Mouse (Mus musculus): ENCODE data around the gene Pm20d1. TPM values are rescaled to one million over a fixed set of nuclear protein-coding genes. Genes with fewer than 3 reads are reported as not detected.

The Pm20d1 gene
- polyA plus RNA-seq, 1 experiment from 2014 or later: 2.3 TPM

DNA sequence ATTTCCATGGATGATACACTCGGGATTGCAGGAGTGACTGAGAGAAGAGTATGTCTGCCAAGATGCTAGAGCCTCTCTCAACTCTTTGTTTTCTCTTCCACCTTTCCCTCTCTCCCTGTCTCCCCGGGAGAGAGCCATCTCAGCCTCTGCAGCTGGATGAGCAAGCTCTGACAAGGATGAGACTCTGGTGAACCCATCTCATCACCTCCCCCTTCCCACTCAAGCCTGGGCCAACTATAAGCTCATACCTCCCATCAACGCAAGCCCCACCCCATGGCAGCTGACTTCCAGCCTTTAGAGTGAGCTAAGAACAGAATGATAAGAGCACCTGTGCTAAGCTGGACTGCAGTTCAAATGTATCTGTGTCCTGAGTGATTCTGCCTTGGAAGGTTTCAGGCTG, 27.9 kb upstream of the Pm20d1 start:
- Histone ChIP-seq H3K27ac (replicated peaks; ENCODE audit: low read depth, low read length) (no peak overlapping the region), H3K9ac (ENCODE audit: low read length) (no peak overlapping the region), H3K36me3 (ENCODE audit: control insufficient read depth, insufficient read depth, low read length) (no peaks in the 10 kb centered on the region), H3K4me2 (ENCODE audit: low read depth, severe bottlenecking) (no peak overlapping the region), H3K27me3 (ENCODE audit: control insufficient read depth, insufficient read depth, low read length) (no peaks in the 10 kb centered on the region), H3K9me3 (ENCODE audit: control insufficient read depth, low read length) (no peaks in the 10 kb centered on the region), H3K4me1 (ENCODE audit: control insufficient read depth, insufficient read depth, low read length) (no peaks in the 10 kb centered on the region), H3K4me3 (ENCODE audit: low read depth, low read length) (no peak overlapping the region)
- 76% methylated on average over 3 of the region's 3 CpGs for WGBS
- DNase-seq (ENCODE audit: low spot score) (no peak), ATAC-seq (ENCODE audit: insufficient number of reproducible peaks, low FRiP score, low TSS enrichment, low read depth) (no peak)

GRCm38 (mm10) chr1:131770656-131771055, 26.5 kb upstream of the Pm20d1 start:
- no peak for ATAC-seq (ENCODE audit: insufficient number of reproducible peaks, low FRiP score, low TSS enrichment, low read depth)
- no peak overlapping the region for H3K4me2 ChIP-seq (ENCODE audit: low read depth, severe bottlenecking)
- no peaks in the 10 kb centered on the region for H3K4me1 ChIP-seq (ENCODE audit: control insufficient read depth, insufficient read depth, low read length)
- no peak for DNase-seq (ENCODE audit: low spot score)
- H3K27ac ChIP-seq (replicated peaks; ENCODE audit: low read depth, low read length): no peak overlapping the region
- H3K4me3 ChIP-seq (ENCODE audit: low read depth, low read length): no peak overlapping the region
- H3K9me3 ChIP-seq (ENCODE audit: control insufficient read depth, low read length): no peaks in the 10 kb centered on the region
- no peaks in the 10 kb centered on the region for H3K36me3 ChIP-seq (ENCODE audit: control insufficient read depth, insufficient read depth, low read length)
- H3K9ac ChIP-seq (ENCODE audit: low read length): no peak overlapping the region
- 75% methylated on average over 4 of the region's 4 CpGs for WGBS
- no peaks in the 10 kb centered on the region for H3K27me3 ChIP-seq (ENCODE audit: control insufficient read depth, insufficient read depth, low read length)

DNA sequence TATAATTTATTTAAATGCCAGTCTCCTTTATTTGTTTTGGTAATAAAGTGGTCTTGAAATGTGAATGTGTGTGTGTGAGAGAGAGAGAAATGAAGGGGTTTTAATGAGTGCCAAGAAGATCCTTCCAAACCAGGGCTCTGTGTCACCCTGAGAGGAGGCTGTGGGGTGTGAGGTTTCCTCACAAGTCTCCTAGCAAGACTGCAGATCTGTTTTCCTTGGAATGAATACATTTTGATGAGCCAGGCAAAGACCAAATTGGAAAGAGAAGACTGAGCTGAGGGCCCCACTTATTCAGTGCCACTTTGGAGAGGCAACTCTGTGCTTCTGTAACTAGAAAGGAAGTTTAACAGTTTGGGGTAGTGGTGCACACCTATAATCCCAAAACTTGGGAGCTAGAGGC, 25.7 kb upstream of the Pm20d1 start:
- no peak overlapping the region for H3K4me2 ChIP-seq (ENCODE audit: low read depth, severe bottlenecking)
- DNase-seq (ENCODE audit: low spot score) (no peak), ATAC-seq (ENCODE audit: insufficient number of reproducible peaks, low FRiP score, low TSS enrichment, low read depth) (no peak)
- no peak overlapping the region for H3K9ac ChIP-seq (ENCODE audit: low read length)
- H3K4me3 ChIP-seq (ENCODE audit: low read depth, low read length): no peak overlapping the region
- H3K9me3 ChIP-seq (ENCODE audit: control insufficient read depth, low read length): no peaks in the 10 kb centered on the region; the same call in 1 of the 2 replicates
- H3K27ac ChIP-seq (replicated peaks; ENCODE audit: low read depth, low read length): no peak overlapping the region
- no peaks in the 10 kb centered on the region for H3K36me3 ChIP-seq (ENCODE audit: control insufficient read depth, insufficient read depth, low read length)
- H3K27me3 ChIP-seq (ENCODE audit: control insufficient read depth, insufficient read depth, low read length): no peaks in the 10 kb centered on the region
- H3K4me1 ChIP-seq (ENCODE audit: control insufficient read depth, insufficient read depth, low read length): no peaks in the 10 kb centered on the region

DNA sequence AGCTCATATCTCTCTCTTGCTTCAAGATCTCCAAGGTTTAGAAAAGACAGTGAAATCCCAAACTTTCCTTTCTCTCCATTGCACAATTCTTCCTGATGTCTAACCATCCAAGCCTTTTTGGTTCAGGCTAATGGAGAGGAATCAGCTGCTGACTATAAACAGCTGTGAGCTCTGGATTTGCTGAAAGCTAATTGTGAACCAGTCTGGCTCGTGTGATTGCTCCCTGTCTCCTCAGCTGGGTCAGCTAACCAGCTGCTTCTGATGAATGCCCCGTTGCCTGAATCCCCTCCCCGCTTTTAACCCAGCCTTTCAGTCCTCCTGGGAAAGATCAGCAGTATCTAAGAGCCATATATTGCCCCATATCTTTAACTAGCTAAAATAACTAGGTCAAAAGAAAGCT, 2.6 kb upstream of the Pm20d1 start:
- WGBS: 11% methylated on average over 3 of the region's 3 CpGs
- no peak for DNase-seq (ENCODE audit: low spot score)
- H3K4me1 ChIP-seq (ENCODE audit: control insufficient read depth, insufficient read depth, low read length): no peaks in the 10 kb centered on the region
- no peak overlapping the region for H3K4me3 ChIP-seq (ENCODE audit: low read depth, low read length)
- H3K36me3 ChIP-seq (ENCODE audit: control insufficient read depth, insufficient read depth, low read length): no peaks in the 10 kb centered on the region
- no peak for ATAC-seq (ENCODE audit: insufficient number of reproducible peaks, low FRiP score, low TSS enrichment, low read depth)
- no peaks in the 10 kb centered on the region for H3K9me3 ChIP-seq (ENCODE audit: control insufficient read depth, low read length)
- H3K4me2 ChIP-seq (ENCODE audit: low read depth, severe bottlenecking): no peak overlapping the region
- no peak overlapping the region for H3K27ac ChIP-seq (replicated peaks; ENCODE audit: low read depth, low read length)
- no peaks in the 10 kb centered on the region for H3K27me3 ChIP-seq (ENCODE audit: control insufficient read depth, insufficient read depth, low read length)
- H3K9ac ChIP-seq (ENCODE audit: low read length): no peak overlapping the region

DNA sequence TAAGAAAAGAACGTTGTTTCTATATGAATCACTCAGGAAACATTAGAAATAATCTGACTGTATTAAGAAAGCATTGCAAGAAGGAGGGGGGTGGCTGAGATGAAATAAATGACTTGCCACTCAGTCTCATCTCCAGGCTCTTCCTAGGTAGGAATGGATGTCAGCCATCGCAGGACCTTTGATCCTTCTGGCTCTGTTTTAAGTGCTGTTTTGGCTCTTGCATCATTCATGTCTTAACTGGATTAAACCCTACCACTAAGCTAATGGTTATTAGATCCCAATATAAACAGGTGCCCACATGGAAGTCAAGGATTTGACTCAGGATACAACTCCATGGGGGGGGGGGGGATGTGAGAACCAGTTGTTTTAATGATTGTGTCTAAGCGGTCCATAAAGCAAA, 2.0 kb upstream of the Pm20d1 start:
- H3K9ac ChIP-seq (ENCODE audit: low read length): no peak overlapping the region
- ATAC-seq (ENCODE audit: insufficient number of reproducible peaks, low FRiP score, low TSS enrichment, low read depth) (no peak), DNase-seq (ENCODE audit: low spot score) (no peak)
- no peaks in the 10 kb centered on the region for H3K36me3 ChIP-seq (ENCODE audit: control insufficient read depth, insufficient read depth, low read length)
- H3K4me2 ChIP-seq (ENCODE audit: low read depth, severe bottlenecking): no peak overlapping the region
- no peak overlapping the region for H3K27ac ChIP-seq (replicated peaks; ENCODE audit: low read depth, low read length)
- no peaks in the 10 kb centered on the region for H3K9me3 ChIP-seq (ENCODE audit: control insufficient read depth, low read length)
- H3K27me3 ChIP-seq (ENCODE audit: control insufficient read depth, insufficient read depth, low read length): no peaks in the 10 kb centered on the region
- H3K4me3 ChIP-seq (ENCODE audit: low read depth, low read length): no peak overlapping the region
- 0 out of 2 replicates have a peak, but pooled peaks cover 2% of the 10 kb centered on the region for H3K4me1 ChIP-seq (ENCODE audit: control insufficient read depth, insufficient read depth, low read length)
- 73% methylated on average over 3 of the region's 3 CpGs for WGBS

- H3K27ac ChIP-seq (replicated peaks; ENCODE audit: low read depth, low read length): no peak overlapping the region
- no peak overlapping the region for H3K4me3 ChIP-seq (ENCODE audit: low read depth, low read length)
- WGBS: 26% methylated on average over 1 of the region's 1 CpGs
- no peaks in the 10 kb centered on the region for H3K36me3 ChIP-seq (ENCODE audit: control insufficient read depth, insufficient read depth, low read length)
- DNase-seq (ENCODE audit: low spot score): no peak
- ATAC-seq (ENCODE audit: insufficient number of reproducible peaks, low FRiP score, low TSS enrichment, low read depth): no peak
- no peak overlapping the region for H3K9ac ChIP-seq (ENCODE audit: low read length)
- no peak overlapping the region for H3K4me2 ChIP-seq (ENCODE audit: low read depth, severe bottlenecking)
- no peaks in the 10 kb centered on the region for H3K9me3 ChIP-seq (ENCODE audit: control insufficient read depth, low read length)
- H3K27me3 ChIP-seq (ENCODE audit: control insufficient read depth, insufficient read depth, low read length): no peaks in the 10 kb centered on the region
- H3K4me1 ChIP-seq (ENCODE audit: control insufficient read depth, insufficient read depth, low read length): 0 out of 2 replicates have a peak, but pooled peaks cover 2% of the 10 kb centered on the region
Measured at GRCm38 (mm10) chr1:131800001-131800400, 2.8 kb downstream of the Pm20d1 start.

DNA sequence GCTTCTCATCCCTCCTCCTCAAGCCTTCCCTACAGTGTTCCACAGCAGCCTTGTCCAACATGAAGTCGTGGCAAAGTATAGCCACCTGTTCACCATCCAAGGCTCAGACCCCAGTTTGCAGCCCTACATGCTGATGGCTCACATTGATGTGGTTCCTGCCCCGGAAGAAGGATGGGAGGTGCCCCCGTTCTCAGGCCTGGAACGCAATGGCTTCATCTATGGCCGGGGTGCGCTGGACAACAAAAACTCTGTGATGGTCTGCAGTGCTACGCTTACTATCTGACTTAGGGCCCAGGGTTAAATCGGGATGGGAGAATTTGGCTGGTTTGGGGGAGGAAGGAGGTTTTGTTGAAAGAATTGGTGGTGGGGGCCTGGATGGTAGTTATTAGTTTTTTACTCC, 3.9 kb downstream of the Pm20d1 start:
- H3K27me3 ChIP-seq (ENCODE audit: control insufficient read depth, insufficient read depth, low read length): no peaks in the 10 kb centered on the region
- H3K9ac ChIP-seq (ENCODE audit: low read length): no peak overlapping the region
- no peak overlapping the region for H3K27ac ChIP-seq (replicated peaks; ENCODE audit: low read depth, low read length)
- ATAC-seq (ENCODE audit: insufficient number of reproducible peaks, low FRiP score, low TSS enrichment, low read depth) (no peak), DNase-seq (ENCODE audit: low spot score) (no peak)
- H3K9me3 ChIP-seq (ENCODE audit: control insufficient read depth, low read length): no peaks in the 10 kb centered on the region
- WGBS: 92% methylated on average over 8 of the region's 8 CpGs
- H3K4me2 ChIP-seq (ENCODE audit: low read depth, severe bottlenecking): no peak overlapping the region
- H3K4me1 ChIP-seq (ENCODE audit: control insufficient read depth, insufficient read depth, low read length): 0 out of 2 replicates have a peak, but pooled peaks cover 2% of the 10 kb centered on the region
- H3K4me3 ChIP-seq (ENCODE audit: low read depth, low read length): no peak overlapping the region
- H3K36me3 ChIP-seq (ENCODE audit: control insufficient read depth, insufficient read depth, low read length): no peaks in the 10 kb centered on the region

DNA sequence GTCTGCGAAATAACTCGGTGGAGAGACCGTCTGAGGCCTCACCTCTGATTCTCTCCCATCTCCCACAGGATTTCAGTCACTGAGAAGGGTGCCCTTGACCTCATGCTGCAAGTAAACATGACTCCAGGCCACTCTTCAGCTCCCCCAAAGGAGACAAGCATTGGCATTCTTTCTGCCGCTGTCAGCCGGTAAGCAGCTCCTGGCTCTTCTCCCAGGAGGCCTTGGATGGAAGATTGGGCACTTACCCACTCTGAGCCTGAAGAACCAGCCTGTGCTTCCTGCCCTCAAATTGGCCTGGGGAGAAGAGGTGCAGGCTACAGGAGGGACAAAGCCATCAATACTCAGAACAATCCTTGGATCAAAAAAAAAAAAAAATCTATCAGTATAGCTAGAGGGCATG, 5.5 kb downstream of the Pm20d1 start:
- Histone ChIP-seq H3K9me3 (ENCODE audit: control insufficient read depth, low read length) (no peaks in the 10 kb centered on the region), H3K27me3 (ENCODE audit: control insufficient read depth, insufficient read depth, low read length) (no peaks in the 10 kb centered on the region), H3K4me3 (ENCODE audit: low read depth, low read length) (no peak overlapping the region), H3K27ac (replicated peaks; ENCODE audit: low read depth, low read length) (no peak overlapping the region), H3K4me2 (ENCODE audit: low read depth, severe bottlenecking) (no peak overlapping the region), H3K36me3 (ENCODE audit: control insufficient read depth, insufficient read depth, low read length) (no peaks in the 10 kb centered on the region), H3K9ac (ENCODE audit: low read length) (no peak overlapping the region), H3K4me1 (ENCODE audit: control insufficient read depth, insufficient read depth, low read length) (0 out of 2 replicates have a peak, but pooled peaks cover 2% of the 10 kb centered on the region)
- ATAC-seq (ENCODE audit: insufficient number of reproducible peaks, low FRiP score, low TSS enrichment, low read depth): no peak
- 84% methylated on average over 5 of the region's 5 CpGs for WGBS
- DNase-seq (ENCODE audit: low spot score): no peak

GRCm38 (mm10) chr1:131804166-131804565, 7.0 kb downstream of the Pm20d1 start:
- ATAC-seq (ENCODE audit: insufficient number of reproducible peaks, low FRiP score, low TSS enrichment, low read depth) (no peak), DNase-seq (ENCODE audit: low spot score) (no peak)
- H3K27ac ChIP-seq (replicated peaks; ENCODE audit: low read depth, low read length): no peak overlapping the region
- no peak overlapping the region for H3K4me3 ChIP-seq (ENCODE audit: low read depth, low read length)
- WGBS: 80% methylated on average over 3 of the region's 3 CpGs
- H3K9me3 ChIP-seq (ENCODE audit: control insufficient read depth, low read length): no peaks in the 10 kb centered on the region
- H3K4me1 ChIP-seq (ENCODE audit: control insufficient read depth, insufficient read depth, low read length): 0 out of 2 replicates have a peak, but pooled peaks cover 2% of the 10 kb centered on the region
- H3K9ac ChIP-seq (ENCODE audit: low read length): no peak overlapping the region
- no peaks in the 10 kb centered on the region for H3K36me3 ChIP-seq (ENCODE audit: control insufficient read depth, insufficient read depth, low read length)
- H3K27me3 ChIP-seq (ENCODE audit: control insufficient read depth, insufficient read depth, low read length): no peaks in the 10 kb centered on the region
- no peak overlapping the region for H3K4me2 ChIP-seq (ENCODE audit: low read depth, severe bottlenecking)

Measured in limb, embryonic 11.5 days (tissue).